Mouse (Mus musculus) telencephalon, adult 2 months (tissue): ENCODE measurements around the gene Gm5105.

Experiments used
- DNase-seq: peaks from one replicate; pipeline ENCODE4 v3.0.0-alpha.2; 2011; ENCODE audit warnings: low read depth, low spot score

Gm5105 gene

DNA sequence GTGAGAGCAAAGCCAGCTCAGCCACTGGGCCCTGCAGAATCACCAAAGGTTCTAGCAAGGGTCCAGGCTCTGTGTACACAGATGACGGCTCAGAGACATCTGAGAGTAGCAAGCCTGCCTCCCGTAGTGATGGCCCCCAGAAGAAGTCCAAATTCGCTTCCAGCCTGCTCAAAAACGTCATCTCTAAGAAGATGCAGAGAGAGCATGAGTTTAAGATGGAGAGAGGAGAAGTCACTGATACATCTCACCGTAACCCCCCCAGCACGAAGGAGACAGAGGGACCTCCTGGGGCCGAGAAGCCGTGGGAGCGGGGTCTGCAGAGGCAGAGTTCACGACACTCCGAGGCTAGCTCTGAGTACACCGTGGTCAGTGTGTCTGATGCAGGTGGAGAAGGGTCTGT lies at the start of gene Gm5105:
Gene Gm5105 (minus strand): TSS at position 101 of the 400 bp plus-strand sequence.
- DNase-seq = no peak

DNA sequence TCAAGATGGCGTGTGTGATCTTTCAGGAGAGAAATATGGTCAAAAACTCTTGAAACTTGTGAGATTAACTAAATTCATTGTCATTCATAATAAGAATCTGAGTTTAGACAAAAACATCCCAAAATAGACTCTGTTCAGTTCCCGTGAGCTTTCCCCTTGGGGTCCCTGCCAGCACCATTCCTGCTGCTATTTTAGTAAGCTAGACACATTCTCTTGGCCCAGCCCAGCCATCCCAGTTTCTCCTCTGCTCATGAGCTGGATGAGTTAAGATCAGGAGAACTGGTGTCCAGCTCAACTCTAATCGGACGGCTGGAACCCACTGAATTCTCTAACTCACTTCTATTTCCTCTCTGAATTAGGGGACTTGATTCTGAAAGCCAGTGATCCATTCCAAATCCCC lies 49.7 kb upstream of the Gm5105 start:
- DNase-seq = no peak

GRCm38 (mm10) chr3:138114106-138114505 lies 46.9 kb upstream of the Gm5105 start:
- no peak for DNase-seq

- no peak for DNase-seq
Measured at GRCm38 (mm10) chr3:138110910-138111782, 44.0 kb upstream of the Gm5105 start.

- no peak for DNase-seq
Measured at GRCm38 (mm10) chr3:138106887-138107286, 39.7 kb upstream of the Gm5105 start.

DNA sequence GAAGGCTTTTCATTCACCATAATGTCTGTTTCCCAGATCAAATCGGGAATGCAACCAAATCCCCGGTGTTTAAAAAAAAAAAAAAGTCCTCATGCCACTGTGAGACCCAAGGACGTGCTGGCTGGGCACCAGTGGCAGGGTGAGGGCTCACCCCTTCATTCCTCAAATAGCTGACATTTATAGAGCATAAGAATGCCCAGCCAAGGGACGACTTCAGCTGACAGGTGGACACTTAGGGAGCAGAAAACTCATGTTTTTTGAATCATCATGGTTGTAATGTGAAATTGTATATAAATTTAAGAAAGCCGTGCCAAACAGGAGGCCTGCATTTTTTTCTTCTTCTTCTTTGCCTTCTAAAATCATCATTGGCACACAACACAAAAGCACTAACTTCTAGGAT lies 37.9 kb upstream of the Gm5105 start:
- no peak for DNase-seq

- no peak for DNase-seq
Measured at GRCm38 (mm10) chr3:138103690-138104089, 36.5 kb upstream of the Gm5105 start.

DNA sequence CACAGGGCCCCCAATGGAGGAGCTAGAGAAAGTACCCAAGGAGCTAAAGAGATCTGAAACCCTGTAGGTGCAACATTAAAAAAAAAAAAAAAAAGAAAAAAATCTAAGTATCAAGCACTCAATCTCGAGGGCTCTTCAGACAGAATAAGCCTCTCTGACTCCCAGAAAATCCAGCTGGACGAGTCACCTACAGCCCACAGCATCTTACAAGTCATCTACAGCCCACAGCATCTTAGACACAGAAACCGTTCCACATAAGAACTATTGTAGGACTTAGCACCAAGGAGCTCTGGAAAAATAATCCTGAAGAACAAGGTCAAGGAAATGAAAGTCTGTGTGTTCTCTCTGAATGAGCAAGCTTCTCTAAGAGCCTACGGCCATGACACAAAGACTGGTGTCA lies 34.7 kb upstream of the Gm5105 start:
- DNase-seq = no peak

GRCm38 (mm10) chr3:138097718-138098117 lies 30.5 kb upstream of the Gm5105 start:
- no peak for DNase-seq

GRCm38 (mm10) chr3:138096263-138097028 lies 29.3 kb upstream of the Gm5105 start:
- no peak for DNase-seq

DNA sequence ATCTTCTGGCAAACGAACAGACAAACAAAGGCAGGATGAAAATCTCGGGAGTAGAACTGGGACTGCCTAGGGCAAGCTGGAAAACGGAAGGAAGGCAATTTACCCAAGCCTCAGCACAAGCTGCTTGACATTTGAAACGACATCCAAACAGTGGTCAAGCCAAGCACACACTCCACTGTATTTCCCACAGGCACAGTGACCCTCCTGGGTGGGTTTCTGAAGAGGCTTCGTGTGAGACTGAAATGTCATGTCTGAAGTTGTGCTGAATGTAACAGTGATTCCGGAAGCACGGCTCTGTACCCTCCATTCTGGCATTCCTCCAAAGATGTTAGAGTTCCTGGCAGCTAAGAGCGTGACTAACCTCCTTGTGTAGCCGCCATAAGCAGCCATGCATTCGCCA lies 28.5 kb upstream of the Gm5105 start:
- no peak for DNase-seq

- DNase-seq = peak; percentile 57
Measured at GRCm38 (mm10) chr3:138095301-138095700, 28.1 kb upstream of the Gm5105 start.

GRCm38 (mm10) chr3:138083896-138084295 lies 16.7 kb upstream of the Gm5105 start:
- no peak for DNase-seq

DNA sequence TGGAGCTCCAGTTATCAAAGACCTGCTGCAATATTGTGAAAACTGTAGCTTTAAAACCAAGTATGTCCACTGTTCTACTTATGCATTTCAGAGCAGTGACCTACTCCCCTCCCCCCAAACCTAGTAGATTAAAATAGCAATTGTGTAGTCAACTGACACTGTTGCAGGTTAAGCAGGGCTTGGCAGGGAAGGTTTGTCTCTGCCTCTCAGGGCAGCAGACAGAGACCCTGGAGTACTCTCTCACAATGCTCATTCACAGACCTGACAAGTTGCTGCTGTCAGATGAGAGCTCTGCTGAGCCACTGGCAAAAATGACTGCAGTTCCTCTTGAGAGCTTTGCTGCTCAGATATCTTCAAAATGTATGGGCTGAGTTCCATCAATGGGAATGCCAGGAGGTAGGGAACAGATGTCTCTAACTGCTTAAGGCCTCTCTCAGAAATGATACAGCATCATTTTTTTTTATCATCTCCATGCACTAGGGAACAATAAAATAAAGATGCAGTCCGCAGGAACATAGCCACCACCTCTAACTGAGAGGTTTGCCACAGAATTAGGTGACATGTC lies 16.0 kb upstream of the Gm5105 start:
- DNase-seq = peak; percentile 73

DNA sequence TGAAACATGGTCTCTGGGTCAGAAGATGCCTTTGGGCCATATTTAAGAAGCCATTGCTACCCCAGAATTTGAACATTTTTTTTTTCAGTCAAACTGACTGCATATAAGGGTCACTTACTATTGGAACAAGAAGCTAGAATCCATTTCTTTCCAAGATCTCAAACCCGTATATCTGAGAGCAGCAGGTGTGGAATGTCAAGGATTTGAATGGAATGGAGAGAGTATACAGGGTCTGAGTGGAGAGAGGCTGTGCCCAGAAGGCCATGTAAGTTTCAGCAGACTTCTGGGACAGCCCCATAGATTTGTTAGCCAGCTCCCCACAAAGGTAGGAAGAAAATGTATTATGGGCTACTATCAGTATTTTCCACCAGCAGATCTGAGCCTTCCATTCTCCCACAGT lies 11.5 kb upstream of the Gm5105 start:
- no peak for DNase-seq

- DNase-seq = no peak
Measured at GRCm38 (mm10) chr3:138077476-138078340, 10.5 kb upstream of the Gm5105 start.

- DNase-seq = no peak
Measured at GRCm38 (mm10) chr3:138075209-138075608, 8.0 kb upstream of the Gm5105 start.

GRCm38 (mm10) chr3:138074214-138074613 lies 7.0 kb upstream of the Gm5105 start:
- DNase-seq = no peak

GRCm38 (mm10) chr3:138071476-138072073 lies 4.4 kb upstream of the Gm5105 start:
- no peak for DNase-seq

GRCm38 (mm10) chr3:138071004-138071403 lies 3.8 kb upstream of the Gm5105 start:
- DNase-seq = no peak
